Mouse (Mus musculus) forebrain, postnatal 0 days (tissue): ENCODE data around the gene Slc35g2. TPM values are rescaled to one million over a fixed set of nuclear protein-coding genes. Genes with fewer than 3 reads are reported as not detected.

ENCODE experiments used
- ATAC-seq: fragments of 200-750 bp; cut with Nextera tagmentation; 2 replicates; pipeline ENCODE4 v1.8.0; 2017; ENCODE audit warnings: mild to moderate bottlenecking, moderate library complexity
- DNase-seq: peaks from one replicate; pipeline ENCODE4 v3.0.0-alpha.2; 2015
- H3K27ac ChIP-seq: fragments of 300-500 bp; sonication (generic); 2 replicates; pipeline ENCODE4 v1.5.1; 2014; ENCODE audit warnings: low read depth, mild to moderate bottlenecking, antibody characterized with exemption, low read length, moderate library complexity, mixed read lengths
- H3K27me3 ChIP-seq: fragments of 300-500 bp; sonication (generic); 2 replicates; pipeline ENCODE4 v1.6.1; 2014; ENCODE audit warnings: mild to moderate bottlenecking, low read length, mixed read lengths; ENCODE audit not compliant: insufficient read depth
- H3K36me3 ChIP-seq: fragments of 300-500 bp; sonication (generic); 2 replicates; pipeline ENCODE4 v1.6.1; 2014; ENCODE audit warnings: mild to moderate bottlenecking, moderate library complexity; ENCODE audit not compliant: insufficient read depth
- H3K4me1 ChIP-seq: fragments of 300-500 bp; sonication (generic); 2 replicates; pipeline ENCODE4 v1.6.1; 2014; ENCODE audit warnings: antibody characterized with exemption; ENCODE audit not compliant: insufficient read depth
- H3K4me2 ChIP-seq: fragments of 300-500 bp; sonication (generic); 2 replicates; pipeline ENCODE4 v1.6.1; 2014; ENCODE audit warnings: low read depth, mild to moderate bottlenecking, moderate library complexity
- H3K4me3 ChIP-seq: fragments of 300-500 bp; sonication (generic); 2 replicates; pipeline ENCODE4 v1.5.1; 2014; ENCODE audit warnings: low read depth, low read length, mixed read lengths
- H3K9ac ChIP-seq: fragments of 300-500 bp; sonication (generic); 2 replicates; pipeline ENCODE4 v1.6.1; 2014; ENCODE audit warnings: mild to moderate bottlenecking
- H3K9me3 ChIP-seq: fragments of 300-500 bp; sonication (generic); 2 replicates; pipeline ENCODE4 v1.6.1; 2016; ENCODE audit warnings: low read length
- CTCF ChIP-seq: sonication (generic); IDR thresholded peaks from 2 replicates; pipeline ENCODE4 v1.5.1; 2016; ENCODE audit warnings: antibody characterized with exemption, control low read depth, low read depth
- WGBS: fragments of 180-500 bp; shearing (Covaris S2); extraction: QIAGEN DNeasy Blood & Tissue Kit; methylation state at CpG from one replicate; pipeline ENCODE4 v1.1.7; 2014; 5-methylcytosine and 5-hydroxymethylcytosine counted together
- polyA plus RNA-seq: library from polyadenylated mRNA; unstranded; fragments of >200 nt; fragmentation: Nextera tagmentation; extraction: Ambion mirVana; gene quantifications from 2 replicates; pipeline ENCODE4 v1.2.1, GENCODE M21; 2015
- total RNA-seq: library from RNA; depleted of rRNA; stranded (reverse); fragments of >200 nt; gene quantifications from 2 replicates; pipeline ENCODE4 v1.2.3, GENCODE M21; 2014

The Slc35g2 gene
- total and polyA plus RNA-seq, 2 experiments from 2014 or later = 10.5 to 13.5 TPM

GRCm38 (mm10) chr9:100544948-100545714, 25.8 kb downstream of the Slc35g2 start:
- no peak for ATAC-seq
- Histone ChIP-seq H3K4me1 (peaks cover 8% of the 10 kb centered on the region), H3K4me3 (peak overlapping the region; percentile 93), H3K4me2 (peak overlapping the region; percentile 83), H3K27ac (peak overlapping the region; percentile 82), H3K36me3 (no peaks in the 10 kb centered on the region), H3K27me3 (no peaks in the 10 kb centered on the region), H3K9me3 (no peaks in the 10 kb centered on the region), H3K9ac (peak overlapping the region; percentile 79)
- 2% methylated on average over 36 of the region's 38 CpGs for WGBS
- TF ChIP-seq CTCF = no peak
- DNase-seq = peak; percentile 26

GRCm38 (mm10) chr9:100535618-100536262, 35.1 kb downstream of the Slc35g2 start:
- DNase-seq = peak; percentile 24
- no peak for TF ChIP-seq CTCF
- 72% methylated on average over 2 of the region's 2 CpGs for WGBS

GRCm38 (mm10) chr9:100534686-100535085, 36.2 kb downstream of the Slc35g2 start:
- Histone ChIP-seq H3K9me3 (no peaks in the 10 kb centered on the region), H3K36me3 (no peaks in the 10 kb centered on the region), H3K4me2 (no peak overlapping the region), H3K4me3 (no peak overlapping the region), H3K9ac (no peak overlapping the region), H3K4me1 (0 out of 2 replicates have a peak, but pooled peaks cover 3% of the 10 kb centered on the region), H3K27ac (no peak overlapping the region), H3K27me3 (no peaks in the 10 kb centered on the region)
- no peak for TF ChIP-seq CTCF
- no peak for DNase-seq
- no peak for ATAC-seq
- 93% methylated on average over 3 of the region's 3 CpGs for WGBS

More at GRCm38 (mm10) chr9:100535618-100536262, 35.1 kb downstream of the Slc35g2 start:
- H3K36me3 ChIP-seq = no peaks in the 10 kb centered on the region
- no peak; the same call in 1 of the 2 replicates for ATAC-seq
- no peaks in the 10 kb centered on the region for H3K27me3 ChIP-seq
- H3K27ac ChIP-seq = no peak overlapping the region
- H3K4me2 ChIP-seq = no peak overlapping the region
- no peak overlapping the region for H3K4me3 ChIP-seq
- H3K9ac ChIP-seq = no peak overlapping the region
- H3K4me1 ChIP-seq = 0 out of 2 replicates have a peak, but pooled peaks cover 3% of the 10 kb centered on the region
- no peaks in the 10 kb centered on the region for H3K9me3 ChIP-seq

DNA sequence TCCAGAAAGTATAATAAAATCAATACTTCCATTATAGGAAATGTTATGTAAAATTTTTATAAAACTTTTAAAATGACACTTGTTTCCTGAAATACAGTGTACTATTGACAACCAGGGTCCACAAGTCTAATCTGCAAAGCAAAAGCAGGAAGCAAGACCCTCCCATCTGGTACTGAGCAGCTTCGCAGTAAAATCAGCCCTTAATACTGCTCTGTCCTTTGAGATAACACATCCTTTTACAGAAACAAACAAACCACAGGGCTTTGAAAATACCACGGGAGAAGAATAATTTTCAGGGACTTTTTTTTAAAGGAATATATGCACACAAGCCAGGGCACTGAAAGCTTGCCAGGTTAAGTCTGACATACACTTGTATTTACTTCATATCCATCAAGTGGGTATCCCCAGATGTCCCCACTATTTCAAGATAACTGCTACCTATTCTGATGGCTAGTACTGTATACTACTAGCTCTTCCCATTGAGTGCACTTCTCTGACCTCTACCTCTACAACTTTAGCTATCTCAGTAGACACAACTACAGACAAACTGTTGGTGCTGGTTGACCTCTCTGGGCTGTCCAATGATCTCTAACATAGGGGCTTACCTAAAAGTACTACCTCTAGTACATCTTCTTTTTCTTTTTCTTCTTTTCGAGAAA, 37.9 kb downstream of the Slc35g2 start:
- Histone ChIP-seq H3K4me3 (no peak overlapping the region), H3K27ac (no peak overlapping the region), H3K4me2 (no peak overlapping the region), H3K27me3 (no peaks in the 10 kb centered on the region), H3K4me1 (0 out of 2 replicates have a peak, but pooled peaks cover 3% of the 10 kb centered on the region), H3K9ac (no peak overlapping the region), H3K9me3 (0 out of 2 replicates have a peak, but pooled peaks cover 5% of the 10 kb centered on the region), H3K36me3 (no peaks in the 10 kb centered on the region; the same call in 1 of the 2 replicates)
- 79% methylated on average over 3 of the region's 3 CpGs for WGBS
- DNase-seq (no peak), ATAC-seq (no peak)
- TF ChIP-seq CTCF = no peak

DNA sequence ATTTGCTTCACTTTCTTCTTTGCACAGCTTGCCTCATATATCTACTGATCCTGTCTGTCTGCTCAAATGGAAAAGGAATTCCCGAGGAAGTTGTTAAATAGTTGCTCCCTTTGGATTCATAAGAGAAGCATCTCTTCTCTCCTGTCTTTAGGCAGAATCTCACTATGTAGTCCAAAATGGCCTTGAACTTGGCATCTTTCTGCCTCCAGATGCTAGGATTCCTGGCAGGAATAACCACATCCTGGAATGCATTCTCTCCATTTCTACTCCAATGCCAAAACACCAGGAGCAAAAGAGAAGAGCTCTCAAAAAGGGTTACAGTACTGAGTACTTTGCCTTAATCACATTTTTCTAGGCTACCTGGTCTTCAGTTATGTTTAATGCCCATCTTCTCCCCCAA, 39.6 kb downstream of the Slc35g2 start:
- Histone ChIP-seq H3K36me3 (no peaks in the 10 kb centered on the region; the same call in 1 of the 2 replicates), H3K4me3 (no peak overlapping the region), H3K27ac (no peak overlapping the region), H3K9me3 (0 out of 2 replicates have a peak, but pooled peaks cover 5% of the 10 kb centered on the region), H3K27me3 (no peaks in the 10 kb centered on the region), H3K4me2 (no peak overlapping the region), H3K9ac (no peak overlapping the region), H3K4me1 (0 out of 2 replicates have a peak, but pooled peaks cover 1% of the 10 kb centered on the region)
- no peak for ATAC-seq
- no peak for DNase-seq
- WGBS = 72% methylated on average over 1 of the region's 1 CpGs
- TF ChIP-seq CTCF = no peak

DNA sequence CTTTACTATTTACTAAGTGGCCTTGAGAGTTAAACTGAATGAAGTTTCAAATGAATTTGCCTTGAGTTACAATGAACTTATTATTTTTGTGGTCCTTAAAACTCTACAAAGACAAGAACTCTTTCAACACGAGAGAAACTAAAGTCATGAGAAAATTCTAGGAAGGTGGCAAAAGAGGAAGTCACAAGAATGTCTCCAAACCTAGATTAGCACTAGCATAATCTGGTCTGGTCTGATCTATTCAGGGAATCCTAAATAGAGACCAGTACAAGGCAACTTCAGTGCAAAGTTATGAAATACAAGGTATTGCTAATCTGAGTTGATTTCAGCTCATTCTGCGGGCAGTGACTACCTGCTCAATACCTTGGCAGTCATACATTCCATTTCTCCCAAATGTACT, 45.7 kb downstream of the Slc35g2 start:
- H3K4me1 ChIP-seq = no peaks in the 10 kb centered on the region
- H3K4me2 ChIP-seq = no peak overlapping the region
- no peak for TF ChIP-seq CTCF
- H3K36me3 ChIP-seq = no peaks in the 10 kb centered on the region; the same call in 1 of the 2 replicates
- H3K27ac ChIP-seq = no peak overlapping the region
- DNase-seq (no peak), ATAC-seq (no peak)
- no peak overlapping the region for H3K9ac ChIP-seq
- H3K27me3 ChIP-seq = no peaks in the 10 kb centered on the region
- WGBS = 83% methylated on average over 2 of the region's 2 CpGs
- H3K4me3 ChIP-seq = no peak overlapping the region
- H3K9me3 ChIP-seq = 0 out of 2 replicates have a peak, but pooled peaks cover 5% of the 10 kb centered on the region
